Mouse (Mus musculus): ENCODE data around the gene Gnaz. TPM values are rescaled to one million over a fixed set of nuclear protein-coding genes. Genes with fewer than 3 reads are reported as not detected.

The Gnaz gene
- polyA plus RNA-seq, 1 experiment, result 2.4 TPM

DNA sequence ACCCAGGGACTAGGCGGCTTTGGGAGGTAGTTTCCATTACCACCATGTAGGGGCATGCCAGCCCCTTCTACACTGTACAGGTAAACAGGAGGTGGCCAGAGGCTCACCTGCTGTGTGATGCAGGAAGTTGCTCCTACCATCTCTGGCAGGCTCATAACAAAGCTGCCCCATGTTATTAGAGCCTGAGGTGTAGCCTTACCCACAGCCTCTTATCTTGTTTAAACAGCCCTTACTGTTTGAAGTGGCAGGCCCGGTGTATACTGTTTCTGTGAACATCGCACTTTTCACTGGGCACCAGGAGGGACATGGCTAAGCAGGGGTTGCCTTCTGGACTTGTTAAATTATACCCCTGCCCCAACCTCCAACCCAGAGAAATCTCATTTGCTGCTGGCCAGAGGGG lies 37.1 kb downstream of the Gnaz start:
- no peak overlapping the region for H3K4me3 ChIP-seq (ENCODE audit: low read depth, low read length)
- no peak overlapping the region for H3K27ac ChIP-seq (ENCODE audit: insufficient read depth, low read depth, low read length)
- no peaks in the 10 kb centered on the region for H3K4me1 ChIP-seq (ENCODE audit: control insufficient read depth, insufficient read depth, insufficient read length, low read length)
- no peak for TF ChIP-seq CTCF (IDR thresholded peaks at IDR 0.05; ENCODE audit: extremely low read depth, insufficient read length, insufficient replicate concordance, low read depth, low read length)
- TF ChIP-seq POLR2A (IDR thresholded peaks at IDR 0.05; ENCODE audit: low read depth, low read length), result no peak
- 21% methylated on average over 3 of the region's 3 CpGs for WGBS
- H3K27me3 ChIP-seq (ENCODE audit: control insufficient read depth, insufficient read depth, low read length), result no peaks in the 10 kb centered on the region
- H3K36me3 ChIP-seq (ENCODE audit: control insufficient read depth, insufficient read depth, low read length), result no peaks in the 10 kb centered on the region

- Histone ChIP-seq H3K4me1 (ENCODE audit: control insufficient read depth, insufficient read depth, insufficient read length, low read length) (no peaks in the 10 kb centered on the region), H3K36me3 (ENCODE audit: control insufficient read depth, insufficient read depth, low read length) (no peaks in the 10 kb centered on the region), H3K27me3 (ENCODE audit: control insufficient read depth, insufficient read depth, low read length) (no peaks in the 10 kb centered on the region), H3K27ac (ENCODE audit: insufficient read depth, low read depth, low read length) (no peak overlapping the region), H3K4me3 (ENCODE audit: low read depth, low read length) (no peak overlapping the region)
- WGBS, result 87% methylated on average over 8 of the region's 8 CpGs
- TF ChIP-seq CTCF (IDR thresholded peaks at IDR 0.05; ENCODE audit: extremely low read depth, insufficient read length, insufficient replicate concordance, low read depth, low read length) (no peak), POLR2A (IDR thresholded peaks at IDR 0.05; ENCODE audit: low read depth, low read length) (no peak)
Observed at GRCm38 (mm10) chr10:75006889-75007662, 40.1 kb downstream of the Gnaz start.

GRCm38 (mm10) chr10:75010704-75011103 lies 43.7 kb downstream of the Gnaz start:
- Histone ChIP-seq H3K4me1 (ENCODE audit: control insufficient read depth, insufficient read depth, insufficient read length, low read length) (no peaks in the 10 kb centered on the region), H3K4me3 (ENCODE audit: low read depth, low read length) (no peak overlapping the region), H3K36me3 (ENCODE audit: control insufficient read depth, insufficient read depth, low read length) (no peaks in the 10 kb centered on the region), H3K27ac (ENCODE audit: insufficient read depth, low read depth, low read length) (no peak overlapping the region), H3K27me3 (ENCODE audit: control insufficient read depth, insufficient read depth, low read length) (no peaks in the 10 kb centered on the region)
- TF ChIP-seq CTCF (IDR thresholded peaks at IDR 0.05; ENCODE audit: extremely low read depth, insufficient read length, insufficient replicate concordance, low read depth, low read length), result no peak
- no peak for TF ChIP-seq POLR2A (IDR thresholded peaks at IDR 0.05; ENCODE audit: low read depth, low read length)
- WGBS, result 89% methylated on average over 15 of the region's 15 CpGs

- no peak overlapping the region for H3K27ac ChIP-seq (ENCODE audit: insufficient read depth, low read depth, low read length)
- TF ChIP-seq CTCF (IDR thresholded peaks at IDR 0.05; ENCODE audit: extremely low read depth, insufficient read length, insufficient replicate concordance, low read depth, low read length), result no peak
- H3K36me3 ChIP-seq (ENCODE audit: control insufficient read depth, insufficient read depth, low read length), result no peaks in the 10 kb centered on the region
- H3K27me3 ChIP-seq (ENCODE audit: control insufficient read depth, insufficient read depth, low read length), result no peaks in the 10 kb centered on the region
- WGBS, result 66% methylated on average over 14 of the region's 14 CpGs
- no peaks in the 10 kb centered on the region for H3K4me1 ChIP-seq (ENCODE audit: control insufficient read depth, insufficient read depth, insufficient read length, low read length)
- no peak overlapping the region for H3K4me3 ChIP-seq (ENCODE audit: low read depth, low read length)
Observed at GRCm38 (mm10) chr10:75015465-75015864, 48.5 kb downstream of the Gnaz start.

- TF ChIP-seq CTCF (IDR thresholded peaks at IDR 0.05; ENCODE audit: extremely low read depth, insufficient read length, insufficient replicate concordance, low read depth, low read length), result no peak
- TF ChIP-seq POLR2A (IDR thresholded peaks at IDR 0.05; ENCODE audit: low read depth, low read length), result no peak
- 86% methylated on average over 4 of the region's 4 CpGs for WGBS
- no peaks in the 10 kb centered on the region for H3K36me3 ChIP-seq (ENCODE audit: control insufficient read depth, insufficient read depth, low read length)
- H3K4me1 ChIP-seq (ENCODE audit: control insufficient read depth, insufficient read depth, insufficient read length, low read length), result no peaks in the 10 kb centered on the region
- H3K27ac ChIP-seq (ENCODE audit: insufficient read depth, low read depth, low read length), result no peak overlapping the region
- no peaks in the 10 kb centered on the region for H3K27me3 ChIP-seq (ENCODE audit: control insufficient read depth, insufficient read depth, low read length)
- H3K4me3 ChIP-seq (ENCODE audit: low read depth, low read length), result no peak overlapping the region
Observed at GRCm38 (mm10) chr10:75016481-75016880, 49.5 kb downstream of the Gnaz start.

DNA sequence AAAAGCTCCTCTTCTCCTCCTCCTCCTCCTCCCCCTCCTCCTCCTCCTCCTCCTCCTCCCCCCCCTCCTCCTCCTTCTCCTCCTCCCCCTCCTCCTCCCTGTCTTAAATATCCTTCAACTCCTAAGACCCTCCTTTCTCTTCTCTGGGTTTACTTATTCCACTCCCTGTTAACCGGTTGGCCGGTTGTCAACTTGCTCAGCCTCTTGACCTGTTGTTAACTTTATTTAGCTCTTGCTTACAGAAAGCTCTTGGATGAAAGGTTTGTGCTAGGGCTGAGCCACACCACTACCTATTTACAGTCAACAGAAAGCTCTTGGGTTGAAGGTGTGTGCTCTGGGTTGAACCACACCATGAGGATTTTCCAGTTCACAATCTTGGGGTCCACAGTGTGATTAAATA lies 53.3 kb downstream of the Gnaz start:
- Histone ChIP-seq H3K36me3 (ENCODE audit: control insufficient read depth, insufficient read depth, low read length) (no peaks in the 10 kb centered on the region), H3K27me3 (ENCODE audit: control insufficient read depth, insufficient read depth, low read length) (no peaks in the 10 kb centered on the region), H3K27ac (ENCODE audit: insufficient read depth, low read depth, low read length) (no peak overlapping the region), H3K4me1 (ENCODE audit: control insufficient read depth, insufficient read depth, insufficient read length, low read length) (no peaks in the 10 kb centered on the region), H3K4me3 (ENCODE audit: low read depth, low read length) (no peak overlapping the region)
- 60% methylated on average over 2 of the region's 2 CpGs for WGBS
- TF ChIP-seq POLR2A (IDR thresholded peaks at IDR 0.05; ENCODE audit: low read depth, low read length), result no peak
- no peak for TF ChIP-seq CTCF (IDR thresholded peaks at IDR 0.05; ENCODE audit: extremely low read depth, insufficient read length, insufficient replicate concordance, low read depth, low read length)

- 6% methylated on average over 6 of the region's 6 CpGs for WGBS
- Histone ChIP-seq H3K27me3 (ENCODE audit: control insufficient read depth, insufficient read depth, low read length) (no peaks in the 10 kb centered on the region), H3K36me3 (ENCODE audit: control insufficient read depth, insufficient read depth, low read length) (no peaks in the 10 kb centered on the region), H3K4me3 (ENCODE audit: low read depth, low read length) (no peak overlapping the region), H3K27ac (ENCODE audit: insufficient read depth, low read depth, low read length) (no peak overlapping the region), H3K4me1 (ENCODE audit: control insufficient read depth, insufficient read depth, insufficient read length, low read length) (no peaks in the 10 kb centered on the region)
- TF ChIP-seq CTCF (IDR thresholded peaks at IDR 0.05; ENCODE audit: extremely low read depth, insufficient read length, insufficient replicate concordance, low read depth, low read length) (peak; percentile 78; the same call in 1 of the 2 replicates), POLR2A (IDR thresholded peaks at IDR 0.05; ENCODE audit: low read depth, low read length) (no peak)
Observed at GRCm38 (mm10) chr10:75021138-75021537, 54.2 kb downstream of the Gnaz start.
